Mouse (Mus musculus): ENCODE measurements around the gene Ephb1. TPM values are rescaled to one million over a fixed set of nuclear protein-coding genes. Genes with fewer than 3 reads are reported as not detected.

Gene Ephb1
- total and polyA plus RNA-seq, 3 experiments = not detected

DNA sequence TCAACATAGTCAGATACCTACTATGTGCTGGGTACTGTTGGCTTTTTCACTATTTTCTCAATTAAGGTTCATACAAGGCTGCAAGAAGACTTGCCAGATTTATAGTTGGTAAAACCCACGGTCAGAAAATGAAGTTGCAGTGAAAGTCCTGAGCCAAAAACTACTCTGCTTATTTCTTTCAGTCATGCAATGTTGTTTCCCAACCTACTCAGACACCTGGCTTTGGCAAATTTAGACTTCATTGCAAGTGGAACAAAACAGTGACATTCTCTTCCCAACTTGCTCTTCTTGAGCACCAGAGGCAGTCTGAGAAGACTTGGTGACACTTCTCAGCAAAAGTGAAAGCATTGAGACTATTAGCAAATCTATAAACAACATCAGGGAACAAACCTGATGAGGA is 479.2 kb downstream of the Ephb1 start:
- Histone ChIP-seq H3K4me3 (replicated peaks in 1 of 3; ENCODE audit: low read depth in 2 of 3, low read length in 2 of 3, poor library complexity in 1 of 3) (no peak overlapping the region), H3K36me3 (replicated peaks in 1 of 2; ENCODE audit: control insufficient read depth in 1 of 2, insufficient read depth in 1 of 2, low read length in 1 of 2) (no peaks in the 10 kb centered on the region), H3K9ac (ENCODE audit: insufficient read depth, low read depth) (no peak overlapping the region), H3K27ac (ENCODE audit: insufficient read depth, low read depth) (no peak overlapping the region), H3K4me2 (ENCODE audit: insufficient read depth, low read depth, poor library complexity, severe bottlenecking) (no peak overlapping the region), H3K4me1 (ENCODE audit: control insufficient read depth in 1 of 2, insufficient read depth in 2 of 2) (no peaks in the 10 kb centered on the region), H3K9me3 (replicated peaks; ENCODE audit: low read length) (peaks cover 78% of the 10 kb centered on the region), H3K79me2 (replicated peaks; ENCODE audit: control insufficient read depth, extremely low read depth, insufficient read depth, poor library complexity, severe bottlenecking) (no peaks in the 10 kb centered on the region), H3K27me3 (replicated peaks) (no peaks in the 10 kb centered on the region)
- in situ Hi-C loops (cut with MboI; ENCODE audit: low pct_ligation_motif_present, low pct_unique_long_range_greater_than_20kb, low sequenced_read_pairs) (no loop called here), dilution Hi-C loops (cut with MboI; ENCODE audit: extremely low pct_ligation_motif_present, extremely low pct_unique_long_range_greater_than_20kb, low sequenced_read_pairs) (no loop called here)
- DNase-seq (ENCODE audit: extremely low read depth) = no peak
- no peak for TF ChIP-seq PAX5 (IDR thresholded peaks at IDR 0.05; ENCODE audit: low read length)
- TF ChIP-seq CHD2 (IDR thresholded peaks at IDR 0.05; ENCODE audit: low read length) = no peak
- no peak for TF ChIP-seq BHLHE40 (IDR thresholded peaks at IDR 0.05; ENCODE audit: low read depth, low read length)
- TF ChIP-seq ZC3H11A (IDR thresholded peaks at IDR 0.05; ENCODE audit: low read depth, low read length) = no peak
- no peak for TF ChIP-seq SMC3 (IDR thresholded peaks at IDR 0.05; ENCODE audit: low read depth, low read length)
- TF ChIP-seq CHD1 (IDR thresholded peaks at IDR 0.05; ENCODE audit: low read depth, low read length) = no peak
- no peak for TF ChIP-seq MYC (IDR thresholded peaks at IDR 0.05; ENCODE audit: low read depth, low read length)
- no peak for TF ChIP-seq ZNF384 (IDR thresholded peaks at IDR 0.05; ENCODE audit: low read depth, low read length)
- TF ChIP-seq SIN3A (IDR thresholded peaks at IDR 0.05; ENCODE audit: low read length) = no peak

Other genes with a start within 250 kb of the Ephb1 start
- not detected in 2 replicates for gene Ky, start 151.1 kb upstream of the Ephb1 start, total RNA-seq (2012; rRNA removed)
- gene Ky, start 151.1 kb upstream of the Ephb1 start, total RNA-seq (2014; rRNA removed) = not detected in 2 replicates
- not detected in 2 replicates for gene Ky, start 151.1 kb upstream of the Ephb1 start, polyA plus RNA-seq (2012; ENCODE audit: insufficient read length, low read depth)

All from CH12.LX (cell line).